Mouse (Mus musculus) cerebellum, adult 9-11 months (tissue): ENCODE results near the gene D430019H16Rik.

ENCODE experiments used
- DNase-seq: peaks from one replicate; pipeline ENCODE4 v3.0.0; 2022

The D430019H16Rik gene

GRCm38 (mm10) chr12:105453670-105454257 lies at the start of gene D430019H16Rik:
Gene D430019H16Rik, plus strand, starts transcription at chr12:105453856.
- peak; percentile 21 for DNase-seq

GRCm38 (mm10) chr12:105406008-105406407 lies 47.6 kb upstream of the D430019H16Rik start:
- no peak for DNase-seq

- no peak for DNase-seq
Measured at GRCm38 (mm10) chr12:105413909-105414308, 39.7 kb upstream of the D430019H16Rik start.

GRCm38 (mm10) chr12:105420476-105420875 lies 33.2 kb upstream of the D430019H16Rik start:
- DNase-seq: no peak

- no peak for DNase-seq
Measured at GRCm38 (mm10) chr12:105426541-105426940, 27.1 kb upstream of the D430019H16Rik start.

DNA sequence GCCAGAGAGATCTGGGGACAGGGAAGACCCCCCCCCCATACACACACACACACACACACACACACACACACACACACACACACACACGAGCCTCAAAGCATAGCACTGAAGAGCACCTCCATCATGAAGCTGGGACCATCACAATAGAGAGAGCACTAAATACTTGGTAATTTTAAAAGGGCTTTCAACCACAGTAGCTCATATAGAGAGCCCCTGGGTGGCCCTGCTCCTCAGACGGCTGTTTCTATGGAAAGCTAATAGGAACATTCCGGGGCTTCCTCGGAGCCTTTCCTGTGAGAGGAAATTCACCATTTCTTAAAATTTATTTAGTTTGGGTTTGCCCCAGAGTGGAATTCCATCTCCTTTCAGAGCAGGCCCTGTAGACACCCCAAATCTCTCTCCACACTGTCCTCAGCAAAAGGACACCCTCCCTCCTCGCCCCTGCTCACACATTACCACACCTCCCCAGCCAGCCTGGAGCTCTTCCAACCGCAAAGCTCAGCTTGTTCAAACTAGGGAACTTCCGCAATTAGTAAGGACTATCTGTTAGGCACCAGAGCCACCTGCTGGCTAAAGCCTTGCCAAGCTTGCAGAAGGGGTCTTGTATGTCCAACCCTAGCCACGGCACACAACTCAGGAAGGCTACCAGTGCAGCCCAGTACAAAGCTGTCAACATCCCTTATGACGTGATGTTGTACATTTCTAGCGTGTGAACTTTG lies 26.5 kb upstream of the D430019H16Rik start:
- peak; percentile 79 for DNase-seq

GRCm38 (mm10) chr12:105431872-105432271 lies 21.8 kb upstream of the D430019H16Rik start:
- DNase-seq: no peak

- no peak for DNase-seq
Measured at GRCm38 (mm10) chr12:105432807-105433206, 20.8 kb upstream of the D430019H16Rik start.

DNA sequence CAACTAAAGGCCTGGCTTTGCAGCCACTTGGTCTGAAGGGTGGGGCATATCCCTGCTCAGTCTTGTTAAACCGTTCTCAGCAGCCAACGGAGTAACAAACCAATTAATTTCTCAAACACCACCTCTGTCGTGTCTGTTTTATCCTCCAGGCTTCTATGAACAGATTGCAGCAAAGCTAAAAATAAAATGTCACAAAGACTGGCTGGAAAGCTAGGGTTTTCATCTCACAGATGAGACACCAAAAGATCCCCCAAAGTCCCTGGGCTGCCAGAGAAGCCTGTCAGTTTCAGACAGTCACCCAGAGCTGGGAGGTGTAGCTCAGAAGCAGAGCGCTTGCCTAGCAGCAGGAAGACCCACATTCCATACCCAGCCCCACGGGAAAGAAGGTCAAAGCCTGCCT lies 15.4 kb upstream of the D430019H16Rik start:
- no peak for DNase-seq

GRCm38 (mm10) chr12:105439976-105440375 lies 13.7 kb upstream of the D430019H16Rik start:
- DNase-seq: no peak

- DNase-seq: no peak
Measured at GRCm38 (mm10) chr12:105443569-105443968, 10.1 kb upstream of the D430019H16Rik start.

GRCm38 (mm10) chr12:105445767-105446166 lies 7.9 kb upstream of the D430019H16Rik start:
- DNase-seq: no peak

DNA sequence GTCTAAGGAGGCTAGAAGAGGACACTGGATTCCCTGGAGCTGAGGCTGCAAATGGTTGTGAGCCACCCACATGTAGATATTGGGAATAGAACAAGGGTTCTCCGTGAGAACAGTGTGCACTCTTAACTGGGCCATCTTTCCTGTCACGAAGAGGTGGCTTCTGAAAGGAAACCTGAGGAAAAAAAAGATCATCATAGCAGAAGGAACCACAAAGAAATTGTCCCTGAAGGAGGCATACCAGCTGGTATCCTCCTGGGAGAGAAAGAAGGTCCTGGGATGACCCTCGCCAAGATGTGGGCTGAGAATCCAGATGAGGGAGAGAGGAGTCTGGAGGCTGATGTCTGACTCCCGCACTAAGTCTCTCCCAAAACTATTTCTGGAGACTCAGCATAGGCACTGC lies 4.4 kb upstream of the D430019H16Rik start:
- DNase-seq: no peak

GRCm38 (mm10) chr12:105454258-105455062 lies 804 bp downstream of the D430019H16Rik start:
- no peak for DNase-seq

GRCm38 (mm10) chr12:105455063-105455559 lies 1.5 kb downstream of the D430019H16Rik start:
- no peak for DNase-seq

DNA sequence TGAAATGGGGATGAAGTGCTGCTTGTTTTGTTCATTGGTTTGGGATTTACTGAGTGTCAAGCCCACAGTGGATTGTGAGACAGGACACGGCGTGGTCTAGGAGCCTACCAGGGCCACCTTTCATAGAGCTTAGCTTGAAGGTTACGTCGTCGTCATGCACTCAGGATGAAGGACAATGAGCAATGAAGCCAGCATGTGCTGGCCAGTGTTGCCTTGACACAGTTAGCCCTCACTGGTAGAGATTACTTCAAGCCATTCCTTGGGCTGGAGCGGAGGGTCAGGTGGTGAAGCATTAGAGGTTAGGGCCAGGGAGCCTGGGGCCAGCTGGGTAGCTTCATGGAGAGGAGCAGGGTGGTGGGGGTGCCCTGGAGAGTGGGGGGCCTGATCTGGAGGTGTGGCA lies 5.1 kb downstream of the D430019H16Rik start:
- DNase-seq: no peak

DNA sequence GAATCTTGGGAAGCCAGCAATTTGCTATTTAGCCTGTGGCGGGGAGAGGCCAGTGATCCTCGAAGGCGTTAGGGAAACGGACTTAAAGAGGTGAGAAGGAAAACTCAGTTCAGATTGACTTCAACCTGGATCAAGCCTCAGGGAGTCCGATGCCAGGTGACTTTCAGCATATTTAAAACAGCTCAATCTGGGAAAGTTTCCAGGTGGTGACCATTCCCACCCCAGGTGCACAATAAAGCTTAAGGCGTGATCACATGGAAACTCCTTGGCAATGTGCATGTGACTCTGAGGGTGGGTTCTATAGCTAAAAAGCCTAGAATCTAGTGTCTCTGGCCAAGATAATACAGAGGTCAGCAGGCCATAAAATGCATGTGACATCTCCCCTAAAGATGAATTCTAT lies 7.4 kb downstream of the D430019H16Rik start:
- no peak for DNase-seq

GRCm38 (mm10) chr12:105469026-105469425 lies 15.4 kb downstream of the D430019H16Rik start:
- DNase-seq: peak; percentile 17

GRCm38 (mm10) chr12:105475230-105475911 lies 21.7 kb downstream of the D430019H16Rik start:
- DNase-seq: no peak

- peak; percentile 29 for DNase-seq
Measured at GRCm38 (mm10) chr12:105476453-105476852, 22.8 kb downstream of the D430019H16Rik start.

DNA sequence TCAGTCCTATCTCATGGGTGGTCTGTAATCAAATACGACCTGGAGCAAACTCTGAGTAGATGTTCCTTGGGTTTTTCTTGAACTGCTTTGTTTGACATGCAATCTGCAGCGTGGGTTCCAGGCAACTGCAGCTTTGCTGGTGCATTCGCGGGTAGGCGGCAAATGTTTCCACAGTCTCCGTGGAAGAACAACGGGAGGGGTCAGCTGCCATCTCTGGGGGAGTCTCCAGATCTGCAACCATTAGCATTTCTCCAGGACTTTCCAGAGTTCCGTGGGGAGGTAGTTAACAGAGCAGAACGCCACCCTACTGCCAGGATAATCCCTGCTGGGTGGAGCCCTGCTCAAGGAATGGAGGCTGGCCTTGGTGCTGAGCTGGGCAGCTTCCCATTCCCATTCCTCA lies 23.3 kb downstream of the D430019H16Rik start:
- no peak for DNase-seq

- peak; percentile 23 for DNase-seq
Measured at GRCm38 (mm10) chr12:105483503-105483902, 29.8 kb downstream of the D430019H16Rik start.

DNA sequence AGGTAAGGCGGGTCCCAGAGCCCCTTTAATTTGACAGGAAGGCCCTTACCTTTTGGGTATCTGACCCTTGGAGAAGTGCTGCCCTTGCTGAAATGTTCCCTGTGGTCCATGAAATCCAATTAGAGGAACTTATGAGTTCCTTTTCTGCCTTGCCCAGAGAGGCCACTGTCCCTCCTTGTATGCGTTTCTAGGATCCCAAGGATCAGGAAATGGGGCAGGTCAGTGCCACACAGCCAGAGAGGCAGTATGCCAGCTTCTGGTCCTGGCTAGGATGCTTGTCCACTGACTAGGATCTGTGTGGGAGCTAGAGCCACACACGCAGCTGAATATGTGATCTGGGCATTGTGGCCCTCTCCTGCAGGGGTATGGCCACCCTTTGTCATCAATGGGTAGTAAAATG lies 36.6 kb downstream of the D430019H16Rik start:
- no peak for DNase-seq
